Mouse (Mus musculus): Measurements from ENCODE around the gene Tssk1.
A peak's percentile ranks its signal among the peaks of the same experiment; 100 is the strongest.

The Tssk1 gene

GRCm38 (mm10) chr16:17896091-17896490 is 2.1 kb downstream of the Tssk1 start:
- no peak for DNase-seq (ENCODE audit: low spot score in 2 of 2)

- DNase-seq (ENCODE audit: low spot score in 2 of 2): no peak
Measured at GRCm38 (mm10) chr16:17898462-17898861, 4.4 kb downstream of the Tssk1 start, which contains the start of the genes Dgcr2 and Tssk2. Dgcr2 (minus strand) TSS chr16:17898562. Tssk2 (plus strand) TSS chr16:17898637.

GRCm38 (mm10) chr16:17911052-17911595 is 17.1 kb downstream of the Tssk1 start, which contains the start of gene Ess2:
Ess2 (minus strand) TSS chr16:17911348.
- DNase-seq (ENCODE audit: low spot score in 2 of 2): peak; percentile 69 to 80

GRCm38 (mm10) chr16:17914307-17915249 is 20.6 kb downstream of the Tssk1 start, which contains the start of gene Gsc2:
Gsc2 (minus strand) TSS chr16:17915059.
- no peak for DNase-seq (ENCODE audit: low spot score in 2 of 2)

GRCm38 (mm10) chr16:17920586-17920985 is 26.6 kb downstream of the Tssk1 start:
- no peak for DNase-seq (ENCODE audit: low spot score in 2 of 2)

- peak; percentile 85 to 92 for DNase-seq (ENCODE audit: low spot score in 2 of 2)
Measured at GRCm38 (mm10) chr16:17921325-17922162, 27.5 kb downstream of the Tssk1 start.

GRCm38 (mm10) chr16:17922163-17922538 is 28.1 kb downstream of the Tssk1 start:
- no peak for DNase-seq (ENCODE audit: low spot score in 2 of 2)

- no peak for DNase-seq (ENCODE audit: low spot score in 2 of 2)
Measured at GRCm38 (mm10) chr16:17927351-17928082, 33.5 kb downstream of the Tssk1 start.

- peak; percentile 60 to 61 for DNase-seq (ENCODE audit: low spot score in 2 of 2)
Measured at GRCm38 (mm10) chr16:17928087-17928580, 34.1 kb downstream of the Tssk1 start, which contains the start of gene Slc25a1. Slc25a1 (minus strand) TSS chr16:17928219.

- peak; percentile 47 to 69 for DNase-seq (ENCODE audit: low spot score in 2 of 2)
Measured at GRCm38 (mm10) chr16:17928627-17929104, 34.6 kb downstream of the Tssk1 start.

- no peak for DNase-seq (ENCODE audit: low spot score in 2 of 2)
Measured at GRCm38 (mm10) chr16:17929211-17929610, 35.2 kb downstream of the Tssk1 start.

- DNase-seq (ENCODE audit: low spot score in 2 of 2): no peak
Measured at GRCm38 (mm10) chr16:17929631-17930030, 35.6 kb downstream of the Tssk1 start.

GRCm38 (mm10) chr16:17931906-17932460 is 38.0 kb downstream of the Tssk1 start:
- DNase-seq (ENCODE audit: low spot score in 2 of 2): no peak

GRCm38 (mm10) chr16:17933594-17934444 is 39.8 kb downstream of the Tssk1 start:
- no peak for DNase-seq (ENCODE audit: low spot score in 2 of 2)

- no peak for DNase-seq (ENCODE audit: low spot score in 2 of 2)
Measured at GRCm38 (mm10) chr16:17934445-17934910, 40.5 kb downstream of the Tssk1 start.

GRCm38 (mm10) chr16:17936776-17937175 is 42.8 kb downstream of the Tssk1 start:
- no peak for DNase-seq (ENCODE audit: low spot score in 2 of 2)

GRCm38 (mm10) chr16:17938187-17938586 is 44.2 kb downstream of the Tssk1 start:
- DNase-seq (ENCODE audit: low spot score in 2 of 2): no peak

- peak; percentile 54 to 67 for DNase-seq (ENCODE audit: low spot score in 2 of 2)
Measured at GRCm38 (mm10) chr16:17938821-17939220, 44.8 kb downstream of the Tssk1 start.

- no peak for DNase-seq (ENCODE audit: low spot score in 2 of 2)
Measured at GRCm38 (mm10) chr16:17939255-17939751, 45.3 kb downstream of the Tssk1 start.
